Mouse (Mus musculus) heart, postnatal 0 days (tissue): ENCODE measurements around the gene Scn3a.

Experiments used
- CTCF ChIP-seq: IDR thresholded peaks from 2 replicates; pipeline ENCODE4 v1.5.1; 2016; ENCODE audit warnings: antibody characterized with exemption, control low read depth, low read depth
- EP300 ChIP-seq: IDR thresholded peaks from 2 replicates; pipeline ENCODE4 v1.6.1; 2016; ENCODE audit warnings: antibody characterized with exemption, low read depth

DNA sequence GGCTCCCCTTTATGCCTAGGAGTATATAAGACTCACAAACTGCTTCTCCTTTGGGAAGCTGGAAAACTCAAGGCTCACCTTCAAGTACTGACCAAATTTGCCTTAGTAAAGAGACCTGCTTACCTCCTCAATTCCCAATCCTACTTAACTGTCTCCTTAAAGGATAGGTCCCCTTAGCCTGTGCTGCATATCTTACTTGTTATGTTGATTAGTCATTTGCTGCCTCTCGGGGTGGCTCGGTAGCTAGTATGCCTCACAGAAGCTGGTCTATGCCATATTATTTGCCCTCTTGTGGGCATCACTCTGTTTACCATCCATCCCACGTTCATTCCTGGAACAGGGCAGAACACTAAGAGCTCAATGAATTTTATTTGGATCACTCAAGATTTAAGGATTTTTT is 14.7 kb downstream of the Scn3a start:
- TF ChIP-seq CTCF (no peak), EP300 (no peak)
